Mouse (Mus musculus): ENCODE data around the gene Ccpg1. TPM values are rescaled to one million over a fixed set of nuclear protein-coding genes. Genes with fewer than 3 reads are reported as not detected.

Ccpg1 gene
- polyA plus RNA-seq, 1 experiment from 2014 or later, result 14.6 TPM

GRCm38 (mm10) chr9:72954746-72955145, 30.5 kb upstream of the Ccpg1 start:
- ATAC-seq (no peak), DNase-seq (peak; percentile 46)
- Histone ChIP-seq H3K4me2 (ENCODE audit: low read depth, low read length) (no peak overlapping the region), H3K4me3 (ENCODE audit: low read depth, low read length) (no peak overlapping the region), H3K4me1 (ENCODE audit: insufficient read depth) (peaks cover 4% of the 10 kb centered on the region; the same call in 1 of the 2 replicates), H3K27ac (ENCODE audit: low read depth) (no peak overlapping the region), H3K27me3 (ENCODE audit: insufficient read depth, low read length) (no peaks in the 10 kb centered on the region), H3K36me3 (replicated peaks; ENCODE audit: insufficient read depth, low read length) (no peaks in the 10 kb centered on the region), H3K9me3 (ENCODE audit: low read length) (no peaks in the 10 kb centered on the region), H3K9ac (replicated peaks) (no peak overlapping the region)
- WGBS (ENCODE audit: insufficient replicate concordance), result 55% methylated on average over 2 of the region's 2 CpGs
- TF ChIP-seq EP300 (IDR thresholded peaks at IDR 0.05; ENCODE audit: low read depth) (no peak), CTCF (IDR thresholded peaks at IDR 0.05; ENCODE audit: low read depth) (peak; percentile 59)

- H3K4me3 ChIP-seq (ENCODE audit: low read depth, low read length), result no peak overlapping the region
- peaks cover 4% of the 10 kb centered on the region; the same call in 1 of the 2 replicates for H3K4me1 ChIP-seq (ENCODE audit: insufficient read depth)
- H3K9ac ChIP-seq (replicated peaks), result no peak overlapping the region
- peak; percentile 52 for DNase-seq
- no peak overlapping the region for H3K27ac ChIP-seq (ENCODE audit: low read depth)
- H3K9me3 ChIP-seq (ENCODE audit: low read length), result no peaks in the 10 kb centered on the region
- no peaks in the 10 kb centered on the region for H3K27me3 ChIP-seq (ENCODE audit: insufficient read depth, low read length)
- H3K4me2 ChIP-seq (ENCODE audit: low read depth, low read length), result no peak overlapping the region
- 0 out of 2 replicates have a peak, but pooled peaks have one; percentile 26 for ATAC-seq
- 9% methylated on average over 1 of the region's 1 CpGs for WGBS (ENCODE audit: insufficient replicate concordance)
- TF ChIP-seq CTCF (IDR thresholded peaks at IDR 0.05; ENCODE audit: low read depth) (peak; percentile 77), EP300 (IDR thresholded peaks at IDR 0.05; ENCODE audit: low read depth) (no peak)
- H3K36me3 ChIP-seq (replicated peaks; ENCODE audit: insufficient read depth, low read length), result no peaks in the 10 kb centered on the region
Observed at GRCm38 (mm10) chr9:72955546-72955945, 29.7 kb upstream of the Ccpg1 start.

DNA sequence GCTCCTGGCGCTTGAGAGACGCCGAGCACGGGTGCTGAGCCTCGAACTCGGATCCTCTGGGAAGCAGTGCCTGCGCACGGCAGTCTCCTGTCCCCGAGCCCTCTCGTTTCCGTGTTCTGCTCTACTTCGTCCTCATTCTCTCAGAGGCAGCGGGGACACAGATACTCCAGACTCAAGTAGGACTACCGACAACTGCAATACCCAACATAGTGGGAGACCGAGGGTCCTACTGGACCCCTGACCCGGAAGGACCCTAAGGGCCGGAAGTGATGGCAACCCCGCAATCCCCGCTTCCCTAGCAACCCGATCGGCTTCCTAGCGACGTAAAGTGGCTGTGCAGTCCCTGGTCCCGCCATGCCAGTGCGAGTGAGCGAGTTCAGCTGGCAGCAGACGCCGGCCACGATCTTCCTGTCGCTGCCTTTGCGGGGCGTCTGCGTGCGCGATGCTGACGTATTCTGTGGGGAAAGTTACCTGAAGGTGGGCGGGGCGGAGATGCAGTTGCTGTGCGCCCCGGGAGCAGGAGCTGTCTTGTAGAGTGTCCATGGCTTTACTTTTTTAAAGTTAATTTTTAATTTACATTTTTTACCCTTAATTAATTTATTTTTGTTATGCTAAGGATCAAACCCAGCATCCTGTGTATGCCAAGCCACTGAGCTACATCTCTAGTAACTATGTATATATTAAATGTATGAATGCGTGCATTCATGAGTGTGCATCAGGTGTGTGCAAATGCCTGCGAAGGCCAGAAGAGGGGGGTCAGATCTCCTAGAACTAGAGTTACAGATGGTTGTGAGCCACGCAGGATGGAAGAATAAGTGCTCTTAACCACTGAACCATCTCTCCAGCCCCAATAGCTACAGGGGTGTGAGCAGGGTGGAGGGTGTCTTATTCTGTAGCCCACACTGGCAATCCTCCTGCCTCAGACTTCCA, 26.4 kb upstream of the Ccpg1 start, which contains the start of the genes Dyx1c1 and Gm44503:
Gene Dyx1c1 (plus strand): TSS at position 265 of the 930 bp plus-strand sequence.
Gene Gm44503 (plus strand): TSS at position 332 of the 930 bp plus-strand sequence.
- peak within 1 kb of the TSS; percentile 55 for H3K9ac ChIP-seq (replicated peaks)
- H3K4me1 ChIP-seq (ENCODE audit: insufficient read depth), result peaks cover 8% of the 10 kb centered on the region; the same call in 1 of the 2 replicates
- TF ChIP-seq EP300 (IDR thresholded peaks at IDR 0.05; ENCODE audit: low read depth) (no peak), CTCF (IDR thresholded peaks at IDR 0.05; ENCODE audit: low read depth) (peak; percentile 26)
- peak; percentile 81 for DNase-seq
- H3K27ac ChIP-seq (ENCODE audit: low read depth), result peak within 1 kb of the TSS; percentile 25; the same call in 1 of the 2 replicates
- no peaks in the 10 kb centered on the region for H3K9me3 ChIP-seq (ENCODE audit: low read length)
- WGBS (ENCODE audit: insufficient replicate concordance), result 3% methylated on average over 43 of the region's 43 CpGs
- H3K4me2 ChIP-seq (ENCODE audit: low read depth, low read length), result peak within 1 kb of the TSS; percentile 78
- no peaks in the 10 kb centered on the region for H3K36me3 ChIP-seq (replicated peaks; ENCODE audit: insufficient read depth, low read length)
- peak; percentile 88 for ATAC-seq
- peak within 1 kb of the TSS; percentile 59 for H3K4me3 ChIP-seq (ENCODE audit: low read depth, low read length)
- no peaks in the 10 kb centered on the region for H3K27me3 ChIP-seq (ENCODE audit: insufficient read depth, low read length)

DNA sequence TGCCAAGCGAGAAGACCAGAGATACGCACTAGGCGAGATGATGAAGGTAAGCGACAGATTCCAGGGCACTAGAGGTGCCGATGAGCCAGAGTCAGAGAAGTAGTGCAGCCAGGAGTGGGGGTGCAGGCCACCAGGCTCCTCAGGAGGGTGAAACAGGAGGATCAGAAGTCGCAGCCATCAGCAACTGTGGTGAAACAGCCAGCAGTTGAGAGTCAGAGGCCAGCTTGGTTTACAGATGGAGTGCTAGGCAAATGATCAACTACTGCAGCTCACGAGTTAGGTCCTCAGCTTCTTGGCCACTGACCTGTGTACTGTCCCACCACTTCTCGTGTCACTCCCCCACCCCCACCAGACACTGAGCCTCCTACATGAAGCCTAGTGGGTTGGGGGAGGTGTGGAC, 23.9 kb upstream of the Ccpg1 start:
- 63% methylated on average over 8 of the region's 8 CpGs for WGBS (ENCODE audit: insufficient replicate concordance)
- H3K9ac ChIP-seq (replicated peaks), result no peak overlapping the region
- peaks cover 11% of the 10 kb centered on the region; the same call in 1 of the 2 replicates for H3K4me1 ChIP-seq (ENCODE audit: insufficient read depth)
- H3K36me3 ChIP-seq (replicated peaks; ENCODE audit: insufficient read depth, low read length), result no peaks in the 10 kb centered on the region
- H3K27ac ChIP-seq (ENCODE audit: low read depth), result no peak overlapping the region
- TF ChIP-seq CTCF (IDR thresholded peaks at IDR 0.05; ENCODE audit: low read depth), result no peak
- DNase-seq (no peak), ATAC-seq (no peak)
- no peaks in the 10 kb centered on the region for H3K27me3 ChIP-seq (ENCODE audit: insufficient read depth, low read length)
- H3K9me3 ChIP-seq (ENCODE audit: low read length), result no peaks in the 10 kb centered on the region
- H3K4me2 ChIP-seq (ENCODE audit: low read depth, low read length), result no peak overlapping the region
- no peak overlapping the region for H3K4me3 ChIP-seq (ENCODE audit: low read depth, low read length)

GRCm38 (mm10) chr9:72961959-72962358, 23.3 kb upstream of the Ccpg1 start:
- no peaks in the 10 kb centered on the region for H3K36me3 ChIP-seq (replicated peaks; ENCODE audit: insufficient read depth, low read length)
- no peak for TF ChIP-seq EP300 (IDR thresholded peaks at IDR 0.05; ENCODE audit: low read depth)
- TF ChIP-seq CTCF (IDR thresholded peaks at IDR 0.05; ENCODE audit: low read depth), result no peak
- no peak overlapping the region for H3K9ac ChIP-seq (replicated peaks)
- peaks cover 11% of the 10 kb centered on the region; the same call in 1 of the 2 replicates for H3K4me1 ChIP-seq (ENCODE audit: insufficient read depth)
- no peaks in the 10 kb centered on the region for H3K27me3 ChIP-seq (ENCODE audit: insufficient read depth, low read length)
- DNase-seq (no peak), ATAC-seq (no peak)
- H3K4me3 ChIP-seq (ENCODE audit: low read depth, low read length), result no peak overlapping the region
- H3K4me2 ChIP-seq (ENCODE audit: low read depth, low read length), result peak overlapping the region; percentile 47
- WGBS (ENCODE audit: insufficient replicate concordance), result 56% methylated on average over 15 of the region's 15 CpGs
- H3K27ac ChIP-seq (ENCODE audit: low read depth), result no peak overlapping the region
- no peaks in the 10 kb centered on the region for H3K9me3 ChIP-seq (ENCODE audit: low read length)

- H3K4me1 ChIP-seq (ENCODE audit: insufficient read depth), result peaks cover 8% of the 10 kb centered on the region
- 15% methylated on average over 11 of the region's 11 CpGs for WGBS (ENCODE audit: insufficient replicate concordance)
- DNase-seq (peak; percentile 55), ATAC-seq (peak; percentile 79)
- peak; percentile 79 for TF ChIP-seq CTCF (IDR thresholded peaks at IDR 0.05; ENCODE audit: low read depth)
- no peak for TF ChIP-seq EP300 (IDR thresholded peaks at IDR 0.05; ENCODE audit: low read depth)
- H3K27ac ChIP-seq (ENCODE audit: low read depth), result peak overlapping the region; percentile 61
- H3K9me3 ChIP-seq (ENCODE audit: low read length), result no peaks in the 10 kb centered on the region
- H3K4me3 ChIP-seq (ENCODE audit: low read depth, low read length), result no peak overlapping the region
- peak overlapping the region; percentile 61 for H3K4me2 ChIP-seq (ENCODE audit: low read depth, low read length)
- H3K9ac ChIP-seq (replicated peaks), result no peak overlapping the region
- H3K27me3 ChIP-seq (ENCODE audit: insufficient read depth, low read length), result no peaks in the 10 kb centered on the region
- no peaks in the 10 kb centered on the region for H3K36me3 ChIP-seq (replicated peaks; ENCODE audit: insufficient read depth, low read length)
Observed at GRCm38 (mm10) chr9:72968349-72969061, 16.7 kb upstream of the Ccpg1 start.
